In genomic region chr3:101715416-101715815, GRCm38 (mm10) we compare ENCODE assay signal across 13 mouse cellular contexts.
"Had no signal": no experiment of that assay in that cellular context is flagged by ENCODE, and none has a peak within 500 bp of the region (broad histone marks: within the 10 kb centered on the region; RNA-seq: fewer than 3 reads in every experiment).

No protein-coding gene starts in this region.

- H3K27ac ChIP-seq: left cerebral cortex, adult 2 months; limb, embryonic 15.5 days; liver, embryonic 12.5 days; midbrain, embryonic 10.5 days; neural tube, embryonic 15.5 days; stomach, postnatal 0 days had no signal

- H3K9ac ChIP-seq: limb, embryonic 15.5 days; liver, embryonic 12.5 days; lung, embryonic 14.5 days; neural tube, embryonic 15.5 days had no signal

- H3K4me3 ChIP-seq: left cerebral cortex, adult 2 months; limb, embryonic 15.5 days; liver, embryonic 12.5 days; midbrain, embryonic 10.5 days; myocyte; neural tube, embryonic 15.5 days had no signal

- H3K9me3 ChIP-seq: limb, embryonic 15.5 days; liver, embryonic 12.5 days; midbrain, embryonic 10.5 days; neural tube, embryonic 15.5 days had no signal

- DNase-seq: kidney, postnatal 14 days; lung, embryonic 14.5 days; lung, postnatal 10 days; lung, postnatal 4 days; midbrain, embryonic 14.5 days; thymus, postnatal 4 days had no signal

- H3K36me3 ChIP-seq: limb, embryonic 15.5 days; liver, embryonic 12.5 days; midbrain, embryonic 10.5 days; neural tube, embryonic 15.5 days had no signal

- H3K27me3 ChIP-seq: limb, embryonic 15.5 days; neural tube, embryonic 15.5 days had no signal
